Mouse (Mus musculus): ENCODE measurements around the gene Slc17a7.

The Slc17a7 gene

DNA sequence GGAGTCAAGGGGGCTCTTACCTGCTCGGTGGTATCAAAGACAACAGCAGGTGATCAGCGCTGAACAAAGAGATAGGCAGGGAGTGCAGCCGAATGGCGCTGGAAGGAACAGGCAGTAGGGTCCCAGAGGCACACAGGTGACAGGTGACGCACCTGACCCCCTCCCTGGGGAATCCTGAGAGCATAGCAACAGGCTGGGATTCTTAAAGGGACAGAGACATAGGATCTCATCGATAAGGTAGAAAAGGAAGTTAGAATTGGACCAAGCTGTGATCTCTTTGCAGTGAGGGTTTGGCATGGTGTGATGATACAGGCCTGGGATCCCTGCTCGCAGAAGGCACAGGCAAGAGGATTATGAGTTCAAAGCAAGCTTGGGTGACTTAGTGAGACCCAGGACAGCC lies 15.7 kb downstream of the Slc17a7 start, which contains the start of gene Gfy:
TSS of gene Gfy (minus strand) at position 101 of the 400 bp plus-strand sequence.
- DNase-seq, result no peak

DNA sequence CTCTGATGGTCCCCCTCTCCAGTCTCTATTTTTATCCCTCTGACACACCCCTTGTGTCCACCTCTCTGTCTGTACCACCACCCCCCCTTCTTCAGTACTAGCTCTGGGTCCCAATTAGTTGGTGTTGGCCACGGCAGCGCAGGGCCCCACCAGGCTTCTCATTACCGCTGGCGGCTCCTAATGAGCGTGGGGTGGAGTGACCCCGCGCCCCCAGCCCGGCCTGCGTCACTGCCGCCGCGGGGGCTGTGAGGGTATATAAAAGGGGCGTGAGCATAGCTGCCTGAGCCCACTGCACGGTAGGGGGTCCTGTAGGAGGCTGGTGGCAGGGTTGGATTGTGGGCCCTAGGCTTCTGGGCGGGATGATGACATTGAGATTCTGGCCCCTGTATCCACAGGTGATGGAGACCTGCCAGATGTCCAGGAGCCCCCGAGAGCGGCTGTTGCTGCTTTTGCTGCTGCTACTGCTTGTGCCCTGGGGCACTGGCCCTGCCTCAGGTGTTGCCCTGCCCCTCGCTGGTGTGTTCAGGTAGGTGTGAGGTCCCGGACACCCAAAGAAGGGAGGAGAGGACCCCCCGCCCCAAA lies 17.2 kb downstream of the Slc17a7 start, which contains the start of gene Pth2:
TSS of gene Pth2 (plus strand) at position 100 of the 582 bp plus-strand sequence.
- no peak for DNase-seq

DNA sequence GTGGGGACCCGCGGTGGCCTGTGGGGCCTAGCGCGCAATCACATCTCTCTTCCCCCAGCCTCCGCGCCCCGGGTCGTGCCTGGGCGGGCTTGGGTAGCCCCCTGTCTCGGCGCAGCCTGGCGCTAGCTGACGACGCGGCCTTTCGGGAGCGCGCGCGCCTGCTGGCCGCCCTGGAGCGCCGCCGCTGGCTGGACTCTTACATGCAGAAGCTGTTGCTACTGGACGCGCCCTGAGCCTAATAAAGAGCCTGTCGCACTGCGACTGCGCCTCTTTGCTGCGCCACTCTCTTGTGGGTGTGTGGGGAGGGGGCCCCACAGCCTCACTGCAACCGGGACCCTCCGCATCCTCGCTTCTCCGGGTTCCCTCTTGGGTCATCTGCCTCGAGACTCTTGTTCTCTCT lies 17.8 kb downstream of the Slc17a7 start:
- DNase-seq, result no peak

DNA sequence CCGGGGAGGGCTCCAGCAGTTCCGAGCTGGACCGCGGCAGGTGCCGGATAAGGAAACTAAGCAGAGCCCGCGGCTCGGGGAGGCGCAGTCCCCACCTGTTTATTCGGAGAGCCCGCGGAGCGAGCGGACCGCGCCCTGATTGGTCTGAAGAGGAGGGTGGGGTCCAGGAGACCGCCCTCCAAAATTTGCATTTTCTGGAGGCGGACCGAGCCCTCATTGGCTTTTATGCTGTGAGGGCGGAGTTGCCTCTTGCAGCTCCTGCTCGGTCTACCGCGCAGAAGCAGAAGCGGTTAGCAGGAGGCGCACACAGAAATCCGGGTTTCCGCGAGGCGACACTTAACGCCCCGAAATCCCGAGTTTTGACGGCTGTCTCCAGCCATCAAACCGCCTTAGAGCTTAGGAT lies 18.5 kb downstream of the Slc17a7 start:
- DNase-seq, result peak; percentile 76

GRCm38 (mm10) chr7:45182606-45183005 lies 18.9 kb downstream of the Slc17a7 start:
- DNase-seq, result no peak

- no peak for DNase-seq
Observed at GRCm38 (mm10) chr7:45183672-45184071, 19.9 kb downstream of the Slc17a7 start.

DNA sequence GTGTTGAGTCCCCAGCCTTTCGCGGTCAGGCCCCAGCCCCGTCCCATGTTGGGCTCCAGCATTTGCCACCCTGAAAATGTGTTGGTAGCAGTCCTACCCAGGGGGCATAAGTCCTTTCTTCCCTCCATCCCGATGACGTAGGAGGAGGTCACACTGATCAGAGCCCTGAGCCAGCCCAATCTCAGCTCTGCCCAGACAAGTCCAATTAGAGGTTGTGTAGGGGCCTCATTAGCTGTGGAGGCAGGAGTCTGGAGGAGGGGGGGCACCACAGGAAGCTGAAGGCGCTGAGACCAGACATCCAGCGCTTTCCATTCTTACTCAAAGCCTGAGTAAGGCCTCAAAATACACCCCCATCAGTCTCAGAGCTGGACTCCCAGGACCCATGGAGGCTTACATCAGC lies 22.2 kb downstream of the Slc17a7 start:
- DNase-seq, result no peak

DNA sequence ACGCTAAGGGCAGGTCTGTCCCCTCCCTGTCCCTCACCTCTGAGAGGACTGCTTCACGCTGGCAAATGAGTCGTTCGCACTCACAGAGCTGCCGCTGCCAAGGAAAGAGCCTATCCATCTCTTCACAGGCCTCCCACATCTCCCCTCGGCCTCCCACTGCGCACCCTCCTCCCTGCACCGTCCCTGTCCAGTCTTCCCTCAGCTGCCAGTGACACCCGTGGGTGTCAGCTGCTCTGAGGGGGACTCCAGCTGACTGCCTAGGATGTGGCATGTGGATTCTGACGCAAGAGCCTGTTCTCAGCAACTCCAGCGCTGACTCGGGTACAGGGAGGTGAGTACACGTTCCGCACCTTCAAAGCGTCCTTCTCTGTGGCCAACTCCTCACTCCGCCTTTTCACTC lies 25.9 kb downstream of the Slc17a7 start:
- no peak for DNase-seq

DNA sequence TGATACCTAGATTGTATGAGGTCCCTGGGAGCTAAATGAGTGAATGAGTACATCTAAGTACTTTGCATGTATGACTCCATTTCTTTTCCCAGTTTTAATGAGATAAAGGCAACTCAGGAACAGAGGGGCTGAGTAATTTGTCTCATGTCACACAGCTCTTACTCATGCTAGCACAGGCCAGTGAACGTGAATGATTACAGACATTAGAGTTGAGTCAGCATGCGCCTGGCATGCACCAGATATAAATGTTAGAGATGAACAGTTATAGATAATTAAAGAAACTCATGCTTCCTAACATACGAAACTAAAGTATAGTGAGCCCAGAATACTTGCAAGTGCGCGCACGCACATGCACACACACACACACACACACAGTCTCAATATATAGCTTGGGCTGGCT lies 26.4 kb downstream of the Slc17a7 start:
- no peak for DNase-seq

DNA sequence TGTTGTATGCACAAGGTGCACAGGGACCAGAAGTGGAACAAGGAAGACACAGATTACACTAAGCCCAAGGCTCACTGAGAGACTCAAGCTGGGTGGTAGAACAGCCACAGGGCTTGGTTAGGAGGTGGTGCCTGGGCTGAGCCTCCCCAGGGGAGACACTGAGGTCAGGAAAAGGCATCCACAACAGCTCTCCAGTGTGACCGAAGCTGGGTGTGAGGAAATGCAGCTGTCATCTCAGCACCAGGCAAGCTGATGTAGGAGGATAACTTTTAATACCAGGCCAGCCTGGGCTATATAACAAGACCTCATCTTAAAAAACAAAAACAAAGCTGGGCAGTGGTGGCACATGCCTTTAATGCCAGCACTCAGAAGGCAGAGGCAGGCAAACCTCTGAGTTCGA lies 27.4 kb downstream of the Slc17a7 start:
- no peak for DNase-seq

DNA sequence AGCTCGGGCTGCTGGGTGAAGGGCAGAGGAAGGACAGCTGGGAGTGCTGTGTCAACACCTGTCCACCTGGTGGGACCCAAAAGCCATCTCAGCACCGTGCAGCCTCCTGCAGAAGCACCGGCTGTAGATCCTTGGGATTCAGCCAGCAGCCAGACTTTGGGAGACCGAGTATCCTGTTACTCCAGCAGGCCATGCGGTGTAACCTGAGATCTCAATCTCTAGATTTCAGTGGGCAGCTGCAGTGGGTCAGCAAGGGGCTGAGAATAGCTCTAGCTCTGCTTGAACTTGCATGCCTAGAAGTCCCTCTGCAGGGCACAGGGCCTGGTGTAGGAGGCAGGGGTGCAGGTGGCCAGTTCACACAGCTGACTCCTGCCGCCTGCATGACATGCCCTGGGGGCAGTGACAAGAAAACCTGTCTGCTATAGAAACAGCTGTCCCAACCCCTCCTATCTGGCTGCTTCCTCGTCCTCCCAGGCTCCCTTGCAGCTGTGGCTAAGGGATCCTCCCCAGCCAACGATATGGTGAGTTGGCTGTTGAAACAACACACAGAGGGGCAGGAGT lies 28.1 kb downstream of the Slc17a7 start:
- DNase-seq, result no peak

DNA sequence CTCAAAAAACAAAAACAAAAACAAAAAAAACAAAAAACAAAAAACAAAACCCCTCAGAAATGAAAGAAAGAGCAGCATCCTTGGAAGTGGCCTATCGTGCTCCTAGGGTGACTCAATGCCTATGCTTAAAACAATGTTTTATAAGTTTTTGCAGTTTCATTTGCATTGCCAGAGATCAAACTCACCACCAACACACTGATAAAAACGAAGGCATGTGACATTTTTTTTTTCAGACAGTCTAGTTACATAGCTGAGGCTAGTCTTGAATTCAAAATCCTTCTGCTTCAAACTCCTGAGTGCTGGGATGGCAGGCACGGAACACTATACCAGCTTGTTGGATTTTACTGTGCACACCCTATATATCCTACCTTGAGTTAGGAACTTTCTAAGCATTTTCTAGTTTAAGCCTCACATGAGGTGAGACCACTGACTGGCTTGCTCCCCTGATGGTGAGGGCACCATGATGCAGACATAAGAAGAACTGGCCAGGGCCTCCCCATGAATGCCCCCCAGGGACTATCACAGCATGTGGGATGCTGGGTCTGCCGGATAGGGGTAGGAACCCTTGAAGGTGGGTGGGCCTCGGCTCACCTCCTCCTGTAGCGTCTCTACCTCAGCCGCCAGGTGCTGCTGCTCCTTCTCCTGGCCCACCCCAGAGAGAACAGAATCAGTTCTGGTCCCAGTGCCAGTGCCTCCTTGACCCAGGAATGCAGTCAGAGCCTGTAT lies 29.0 kb downstream of the Slc17a7 start:
- no peak for DNase-seq

DNA sequence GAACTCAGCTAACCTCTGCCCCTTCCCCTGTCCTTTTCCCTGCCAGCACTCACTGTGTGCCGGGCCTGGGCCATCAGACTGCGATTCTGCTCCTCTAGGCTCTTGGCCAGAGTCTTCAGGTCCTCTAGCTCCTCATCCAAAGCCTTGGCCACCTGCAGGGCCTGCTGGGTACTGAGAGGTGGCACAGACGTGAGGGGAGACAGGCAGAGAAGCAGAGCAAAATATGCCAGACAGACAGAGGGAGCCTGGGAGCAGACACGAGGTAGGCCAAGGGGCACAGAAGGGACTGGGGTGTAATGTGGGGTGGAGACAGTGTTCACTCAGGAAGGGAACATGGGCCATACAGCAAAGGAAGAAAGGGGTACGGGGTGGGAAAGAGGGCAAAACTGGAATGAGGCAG lies 29.7 kb downstream of the Slc17a7 start:
- no peak for DNase-seq

- no peak for DNase-seq
Observed at GRCm38 (mm10) chr7:45193871-45194785, 30.4 kb downstream of the Slc17a7 start.

GRCm38 (mm10) chr7:45195341-45196175 lies 31.8 kb downstream of the Slc17a7 start:
- no peak for DNase-seq

DNA sequence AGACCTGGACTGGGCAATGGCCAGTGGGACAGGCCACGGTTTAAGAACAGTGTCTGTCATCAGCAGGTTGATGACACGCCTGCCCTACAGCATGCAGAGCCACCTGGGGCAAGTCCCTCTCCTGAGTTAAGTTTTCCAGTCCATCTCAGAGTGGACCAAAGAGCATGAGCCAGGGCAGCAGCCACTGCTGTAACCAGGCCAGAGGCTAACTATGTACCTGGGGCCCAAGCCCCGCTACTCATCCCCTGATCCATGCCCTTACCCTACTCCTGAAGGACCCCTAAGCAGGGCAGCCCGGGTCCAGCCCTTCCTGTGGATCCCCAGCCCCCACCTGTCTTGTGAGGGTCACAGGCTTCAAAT lies 32.4 kb downstream of the Slc17a7 start:
- no peak for DNase-seq

DNA sequence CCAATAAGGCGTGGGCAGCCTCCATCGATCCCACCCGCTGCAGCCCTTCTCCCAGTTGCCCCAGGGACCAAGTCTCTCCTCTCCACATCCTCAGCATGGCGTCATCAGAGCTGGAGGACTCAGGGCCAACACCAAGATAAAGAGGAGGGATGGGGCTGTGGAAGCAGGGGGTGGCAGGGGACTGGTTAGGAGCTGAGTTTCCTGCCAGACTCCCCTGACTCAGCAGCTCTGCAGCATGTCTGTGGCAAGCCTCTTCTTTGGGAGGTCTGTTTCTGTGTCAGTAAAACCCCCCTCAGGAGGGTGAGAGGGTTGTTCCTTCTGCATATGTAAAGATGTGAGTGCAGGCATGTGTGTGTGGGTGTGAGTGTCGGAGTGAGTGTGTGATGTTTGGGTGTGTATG lies 33.2 kb downstream of the Slc17a7 start:
- DNase-seq, result no peak

GRCm38 (mm10) chr7:45198435-45198834 lies 34.7 kb downstream of the Slc17a7 start:
- DNase-seq, result peak; percentile 63

DNA sequence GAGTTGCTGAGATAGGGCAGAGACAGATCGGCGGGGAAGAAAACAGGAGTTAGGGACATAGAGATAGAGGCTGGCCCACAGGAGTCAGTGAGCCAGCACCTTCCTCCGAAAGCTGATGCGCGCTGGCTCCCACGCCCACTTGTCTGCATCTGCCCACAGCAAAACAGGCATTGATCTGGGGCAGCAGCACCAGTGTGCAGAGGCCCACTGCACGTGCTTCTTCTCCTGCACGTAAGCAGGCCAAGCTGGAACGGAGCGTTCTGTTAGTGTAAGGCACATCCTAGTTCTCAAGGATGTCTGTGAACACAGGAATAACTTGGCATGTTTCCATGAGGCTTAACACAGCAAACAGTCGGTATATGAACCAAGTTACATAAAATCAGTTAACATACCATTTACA lies 35.2 kb downstream of the Slc17a7 start:
- no peak for DNase-seq

DNA sequence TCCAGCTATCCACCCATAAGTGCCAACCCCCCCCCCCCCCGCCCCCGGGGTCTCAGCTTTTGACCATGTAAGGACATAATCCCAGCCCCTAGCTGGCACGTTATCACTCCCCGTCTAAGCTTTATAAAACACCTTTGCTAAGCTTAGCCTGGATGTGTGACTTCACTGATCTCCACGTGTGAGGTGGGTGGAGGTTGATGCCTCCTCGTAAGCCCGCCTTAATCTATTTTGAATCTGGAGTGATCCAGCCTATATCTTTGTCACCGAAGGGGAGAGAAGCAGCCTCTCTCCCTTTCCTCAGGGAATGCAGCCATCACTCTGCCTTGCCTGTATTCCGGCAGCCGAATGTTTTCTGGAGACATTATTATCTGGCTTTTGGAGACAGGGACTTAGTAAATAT lies 38.9 kb downstream of the Slc17a7 start:
- no peak for DNase-seq

GRCm38 (mm10) chr7:45204380-45205143 lies 40.8 kb downstream of the Slc17a7 start, which contains the start of gene Ccdc155:
Ccdc155 (minus strand) TSS chr7:45204892.
- peak; percentile 94 for DNase-seq

DNA sequence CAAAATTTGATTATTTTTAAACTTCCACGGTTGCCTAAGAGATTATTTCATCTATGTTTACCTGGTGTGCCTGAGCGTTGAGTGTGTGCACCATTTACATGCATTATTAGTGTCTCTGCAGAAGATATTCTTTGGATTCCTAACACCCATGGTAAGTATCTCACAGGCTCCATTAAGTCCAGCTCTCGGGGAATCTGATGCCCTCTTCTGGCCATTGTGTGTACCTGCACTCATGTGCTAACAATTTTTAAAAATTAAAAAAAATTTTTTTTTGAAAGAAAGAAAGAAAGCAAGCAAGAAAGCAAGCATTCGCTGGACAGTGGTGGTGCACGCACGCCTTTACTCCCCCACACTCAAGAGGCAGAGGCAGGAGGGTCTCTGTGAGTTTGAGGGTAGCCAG lies 44.5 kb downstream of the Slc17a7 start:
- DNase-seq, result no peak

Data from right cerebral cortex, postnatal 4 days (tissue).